Mouse (Mus musculus) MEL (cell line): ENCODE results near the gene Hmgcr.

Source experiments
- CTCF ChIP-seq, 3 experiments: IDR thresholded peaks in 2 of 3; conservative IDR thresholded peaks in 1 of 3; 2 replicates each; pipeline ENCODE4 v1.5.1; 2011 to 2012; ENCODE audit warnings: low read length in 3 of 3, low read depth in 2 of 3, mild to moderate bottlenecking in 2 of 3, improper control_type of control experiment in 1 of 3, inconsistent platforms in 1 of 3, mixed read lengths in 1 of 3, moderate library complexity in 1 of 3; ENCODE audit not compliant: control insufficient read depth in 1 of 3, insufficient read depth in 1 of 3, poor library complexity in 1 of 3, severe bottlenecking in 1 of 3
- MAZ ChIP-seq: IDR thresholded peaks from 2 replicates; pipeline ENCODE4 v1.6.1; 2012; ENCODE audit warnings: low read depth, mild to moderate bottlenecking, inconsistent platforms, low read length, improper control_type of control experiment
- MEF2A ChIP-seq: IDR thresholded peaks from 2 replicates; pipeline ENCODE4 v1.6.1; 2014; ENCODE audit warnings: low read depth, mild to moderate bottlenecking, inconsistent platforms, low read length, improper control_type of control experiment; ENCODE audit not compliant: poor library complexity, insufficient replicate concordance, severe bottlenecking; ENCODE audit errors: extremely low read depth
- POLR2A ChIP-seq, 2 experiments: IDR thresholded peaks; 2 replicates each; pipeline ENCODE4 v1.6.1; 2011 to 2012; ENCODE audit warnings: low read length in 2 of 2, mild to moderate bottlenecking in 2 of 2, control low read depth in 1 of 2, improper control_type of control experiment in 1 of 2, low read depth in 1 of 2, moderate library complexity in 1 of 2; ENCODE audit not compliant: control insufficient read depth in 1 of 2, insufficient read depth in 1 of 2, poor library complexity in 1 of 2
- TAL1 ChIP-seq: IDR thresholded peaks from 2 replicates; pipeline ENCODE4 v1.6.1; 2012; ENCODE audit warnings: mild to moderate bottlenecking, inconsistent platforms, low read length, moderate library complexity, mixed read lengths

DNA sequence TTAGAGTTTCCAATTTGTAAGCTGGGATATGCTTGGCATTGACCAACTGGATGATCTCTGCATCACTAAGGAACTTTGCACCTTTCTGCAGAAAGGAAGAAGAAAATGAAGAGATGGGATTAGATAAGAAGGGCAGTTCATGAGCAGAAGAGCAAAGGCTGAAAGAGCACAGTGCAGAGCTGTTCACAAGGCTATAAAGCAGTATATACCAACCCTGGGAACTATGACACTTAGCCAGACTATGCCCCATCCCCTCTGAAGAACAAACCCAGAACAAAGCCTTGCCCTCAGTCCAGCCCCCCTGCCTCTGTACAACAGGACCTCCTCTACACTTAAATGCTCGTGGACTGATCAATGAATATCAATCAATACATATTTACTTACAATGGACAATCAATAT, 14.1 kb downstream of the Hmgcr start:
- TF ChIP-seq POLR2A (IDR thresholded peaks at IDR 0.05; ENCODE audit: control insufficient read depth in 1 of 2, insufficient read depth in 1 of 2, low read depth in 1 of 2, low read length in 2 of 2, poor library complexity in 1 of 2): no peak
- TF ChIP-seq TAL1: no peak
- no peak for TF ChIP-seq MAZ
- no peak for TF ChIP-seq MEF2A
- TF ChIP-seq CTCF (IDR thresholded peaks at IDR 0.05 in 2 of 3, conservative IDR thresholded peaks at IDR 0.05 in 1 of 3; ENCODE audit: control insufficient read depth in 1 of 3, insufficient read depth in 1 of 3, low read depth in 2 of 3, low read length in 3 of 3, poor library complexity in 1 of 3, severe bottlenecking in 1 of 3): no peak
